Mouse (Mus musculus) kidney, adult 8-10 months (tissue): Measurements from ENCODE around the gene Micall2.

Experiments
- DNase-seq, 2 experiments: peaks; one replicate each; pipeline ENCODE4 v3.0.0; 2022

The Micall2 gene

GRCm38 (mm10) chr5:139674940-139675706 lies 61.0 kb downstream of the Micall2 start:
- DNase-seq, result no peak

- peak in 1 of 2 experiments; percentile 32 for DNase-seq
Observed at GRCm38 (mm10) chr5:139669380-139669779, 66.8 kb downstream of the Micall2 start.

GRCm38 (mm10) chr5:139668494-139668893 lies 67.6 kb downstream of the Micall2 start:
- peak; percentile 18 to 61 for DNase-seq

- no peak for DNase-seq
Observed at GRCm38 (mm10) chr5:139666496-139666895, 69.6 kb downstream of the Micall2 start.

GRCm38 (mm10) chr5:139665375-139665774 lies 70.8 kb downstream of the Micall2 start:
- DNase-seq, result no peak

- DNase-seq, result no peak
Observed at GRCm38 (mm10) chr5:139661713-139662112, 74.4 kb downstream of the Micall2 start.

GRCm38 (mm10) chr5:139659307-139659706 lies 76.8 kb downstream of the Micall2 start:
- no peak for DNase-seq

GRCm38 (mm10) chr5:139658865-139659264 lies 77.3 kb downstream of the Micall2 start:
- DNase-seq, result no peak

GRCm38 (mm10) chr5:139657959-139658602 lies 78.1 kb downstream of the Micall2 start:
- DNase-seq, result no peak
